Mouse (Mus musculus) adrenal gland, adult 2 months (tissue): ENCODE measurements around the gene Chil4. TPM values are rescaled to one million over a fixed set of nuclear protein-coding genes. Genes with fewer than 3 reads are reported as not detected.
"Not testable (repeated sequence)": the region's sequence is repeated elsewhere in the genome, so short reads cannot be mapped to it uniquely, and the experiment has no call there.

Experiments
- DNase-seq: peaks from one replicate; pipeline ENCODE4 v3.0.0; 2021
- long read RNA-seq: library from polyadenylated mRNA; stranded (forward); transcript quantifications from one replicate; pipeline ENCODE4 v2.0.0, GENCODE M21; 2021
- polyA plus RNA-seq: library from polyadenylated mRNA; depleted of rRNA; stranded (reverse); fragments of >200 nt; gene quantifications from 2 replicates; pipeline ENCODE4 v1.2.3, GENCODE M21; 2012; rRNA removed
- total RNA-seq, 2 experiments: library from RNA; stranded (reverse); gene quantifications; 2 replicates each; pipeline ENCODE4 v1.2.3; 2021

Chil4 gene
- total RNA-seq (not detected), polyA plus RNA-seq (not detected in 2 replicates)
- long read RNA-seq = 0 reads

DNA sequence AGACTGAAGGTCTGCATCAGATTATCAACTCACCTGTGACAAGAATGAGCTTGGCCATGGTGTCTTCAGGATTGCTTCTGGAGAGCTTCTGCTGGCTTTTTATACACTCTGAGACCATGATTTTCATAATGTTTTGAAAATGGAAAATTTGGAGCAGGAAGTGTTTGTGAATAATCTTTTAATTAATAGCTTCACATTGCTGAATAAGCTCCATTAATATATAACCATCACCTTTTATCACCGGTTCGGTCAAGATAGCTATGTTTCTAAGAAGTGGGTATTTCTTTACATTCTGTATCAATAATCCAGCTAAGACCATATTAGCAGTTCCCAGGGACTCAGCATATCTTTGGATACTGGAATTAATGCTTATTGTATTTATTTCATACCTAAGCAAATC, at the start of gene Chil4:
TSS of gene Chil4 (minus strand) at position 101 of the 400 bp plus-strand sequence.
- no peak for DNase-seq

DNA sequence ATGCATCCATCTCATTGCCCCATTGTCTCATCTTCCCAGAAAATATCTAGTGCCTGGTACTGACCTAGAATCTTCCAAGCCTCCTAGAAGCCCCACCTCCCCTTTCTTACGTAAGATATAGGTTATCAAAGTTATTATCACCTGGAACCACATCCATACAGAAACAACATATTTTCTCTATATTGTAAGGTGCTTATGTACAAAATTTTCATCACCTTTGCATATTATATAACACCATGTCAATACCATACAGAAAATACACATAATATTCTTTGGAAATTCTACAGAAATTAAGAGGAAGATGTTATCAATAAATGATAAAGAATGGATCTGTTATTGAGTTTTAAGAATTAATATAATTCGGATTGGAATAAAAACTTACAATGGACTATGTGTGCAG, 46.5 kb upstream of the Chil4 start:
- no peak for DNase-seq

DNA sequence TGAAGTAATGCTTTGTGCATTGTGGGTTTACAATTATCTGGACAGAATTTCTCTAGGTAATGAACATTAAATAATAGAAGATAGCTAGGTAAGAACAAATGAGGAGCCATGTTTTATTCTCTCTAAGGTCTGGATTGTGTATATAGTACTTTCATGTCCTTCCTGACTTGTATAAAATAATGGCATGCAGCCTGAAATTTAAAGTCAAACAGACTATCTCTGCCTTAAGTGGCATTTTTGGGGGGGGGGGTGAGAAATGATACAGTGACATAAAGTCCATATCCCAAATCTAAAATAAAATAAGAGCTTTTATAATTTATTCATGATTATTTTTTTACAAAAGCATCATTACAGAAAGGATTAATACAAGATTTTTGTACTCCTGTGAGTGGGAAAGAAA, 45.5 kb upstream of the Chil4 start:
- DNase-seq = no peak

DNA sequence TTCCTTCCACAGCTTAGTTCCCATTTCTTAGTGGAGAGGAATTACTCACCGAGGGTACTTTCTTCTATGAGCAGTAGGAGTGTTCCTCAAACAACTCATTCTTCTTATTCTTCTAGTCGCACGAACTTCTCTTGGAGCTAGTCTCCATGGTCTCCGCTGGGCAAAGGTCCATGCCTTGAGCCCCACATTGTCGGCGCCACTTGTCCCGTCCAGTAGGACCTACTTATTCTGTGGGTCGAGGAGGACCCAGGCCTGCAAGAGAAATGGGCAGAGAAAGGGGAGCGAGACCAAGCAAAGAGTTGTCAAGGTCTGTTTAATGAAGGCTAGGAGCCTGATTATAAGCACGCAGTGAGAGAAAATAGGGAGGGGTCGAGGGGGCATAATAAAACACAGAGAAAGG, 37.8 kb upstream of the Chil4 start:
- DNase-seq = not testable (repeated sequence)

DNA sequence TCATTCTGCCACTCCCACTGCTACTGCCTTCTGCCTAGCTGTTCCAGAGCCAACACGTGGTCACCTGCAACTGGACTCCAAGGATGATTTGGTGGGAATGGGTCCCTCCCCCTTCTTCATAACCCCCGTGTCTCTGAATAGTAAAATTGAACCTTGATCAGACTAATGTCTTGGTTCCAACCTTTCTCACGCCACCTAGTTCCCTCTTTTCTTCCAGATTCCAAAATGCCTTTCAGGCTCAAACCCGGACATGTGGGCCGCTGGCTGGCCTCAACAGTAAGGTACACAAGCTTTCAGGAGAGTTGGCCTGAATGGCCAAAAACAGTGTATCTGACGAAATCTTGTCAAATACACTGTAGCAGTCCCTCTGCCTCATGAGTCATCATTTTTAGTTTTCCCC, 33.4 kb upstream of the Chil4 start:
- no peak for DNase-seq

DNA sequence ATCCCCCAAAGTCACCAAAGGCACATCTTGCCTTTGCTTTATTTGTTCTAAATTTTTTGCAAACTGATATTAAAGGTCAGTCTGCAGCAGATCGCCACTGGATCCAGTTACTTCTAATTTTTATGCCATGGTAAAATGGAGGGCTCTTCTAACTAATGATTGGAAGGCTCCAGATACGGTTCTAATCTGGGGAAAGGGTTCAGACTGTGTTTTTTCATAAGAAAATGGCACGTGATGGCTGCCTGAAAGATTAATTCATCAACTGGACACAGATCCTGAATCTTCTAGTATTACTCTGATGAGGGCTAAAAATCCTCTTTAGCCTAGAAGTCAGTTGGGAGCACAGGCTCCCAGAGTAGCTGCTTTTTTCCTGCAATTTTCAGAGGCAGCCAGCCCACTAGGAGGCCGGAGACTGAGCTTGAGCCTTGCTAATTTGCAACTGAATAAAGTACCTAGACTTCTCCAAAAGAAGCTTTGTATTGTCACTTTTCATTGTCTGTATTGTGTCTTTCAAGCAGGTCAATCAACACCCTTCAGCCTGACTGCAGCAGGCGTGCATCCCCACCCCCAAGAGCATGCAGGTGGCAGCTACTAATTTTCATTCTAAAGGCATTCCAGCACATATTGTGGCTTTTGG, 31.6 kb upstream of the Chil4 start:
- not testable (repeated sequence) for DNase-seq

DNA sequence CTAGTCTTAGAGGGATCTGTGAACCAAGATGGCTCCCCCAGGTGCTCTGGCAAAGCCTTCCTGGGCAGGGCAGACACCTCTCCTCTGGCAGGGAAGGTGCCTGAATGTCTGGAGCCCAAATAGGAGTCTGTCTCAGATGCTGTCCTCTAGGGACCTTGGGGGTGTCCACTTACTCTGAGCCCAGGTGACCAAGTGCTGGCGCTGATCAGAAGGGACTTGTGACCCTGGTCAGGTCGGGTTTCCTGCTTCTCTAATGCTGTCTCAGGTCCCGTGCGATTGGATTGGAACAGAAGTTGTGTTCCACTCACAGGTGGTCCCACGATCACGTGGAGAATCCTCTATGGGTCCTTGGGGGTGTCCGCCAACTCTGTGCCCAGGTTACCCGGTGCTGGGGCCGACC, 28.1 kb upstream of the Chil4 start:
- DNase-seq = not testable (repeated sequence)

DNA sequence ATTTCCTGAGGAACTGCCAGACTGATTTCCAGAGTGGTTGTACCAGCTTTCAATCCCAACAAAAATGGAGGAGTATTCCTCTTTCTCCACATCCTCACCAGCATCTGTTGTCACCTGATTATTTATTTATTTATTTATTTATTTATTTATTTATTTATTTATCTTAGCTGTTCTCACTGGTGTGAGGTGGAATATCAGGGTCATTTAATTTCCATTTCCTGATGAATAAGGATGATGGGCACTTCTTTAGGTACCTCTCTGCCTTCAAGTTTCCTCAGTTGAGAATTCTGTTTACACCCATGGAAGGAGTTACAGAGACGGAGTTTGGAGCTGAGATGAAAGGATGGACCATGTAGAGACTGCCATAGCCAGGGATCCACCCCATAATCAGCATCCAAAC, 20.9 kb upstream of the Chil4 start:
- DNase-seq = not testable (repeated sequence)

DNA sequence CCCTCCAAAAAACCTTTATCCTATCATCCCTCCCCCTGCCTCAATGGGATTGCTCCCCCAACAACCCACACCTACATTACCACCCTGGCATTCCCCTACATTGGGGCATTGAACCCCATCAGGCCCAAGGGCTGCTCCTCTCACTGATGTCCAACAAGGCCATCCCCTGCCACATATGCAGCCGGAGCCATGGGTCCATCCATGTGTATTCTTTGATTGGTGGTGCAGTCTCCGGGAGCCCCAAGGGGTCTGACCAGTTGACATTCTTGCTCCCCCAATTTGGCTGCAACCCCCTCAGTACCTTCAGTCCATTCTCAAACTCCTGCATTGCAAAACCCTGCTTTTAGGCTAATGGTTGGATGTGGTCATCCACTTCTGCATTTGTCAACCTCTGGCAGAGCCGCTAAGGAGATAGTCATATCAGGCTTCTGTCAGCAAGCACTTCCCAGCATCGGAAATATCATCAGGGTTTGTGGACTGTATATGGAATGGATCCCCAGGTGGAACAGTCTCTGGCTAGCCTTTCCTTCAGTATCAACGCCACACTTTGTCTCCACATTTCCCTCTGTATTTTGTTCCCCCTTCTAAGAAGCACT, 20.0 kb upstream of the Chil4 start:
- no peak for DNase-seq

DNA sequence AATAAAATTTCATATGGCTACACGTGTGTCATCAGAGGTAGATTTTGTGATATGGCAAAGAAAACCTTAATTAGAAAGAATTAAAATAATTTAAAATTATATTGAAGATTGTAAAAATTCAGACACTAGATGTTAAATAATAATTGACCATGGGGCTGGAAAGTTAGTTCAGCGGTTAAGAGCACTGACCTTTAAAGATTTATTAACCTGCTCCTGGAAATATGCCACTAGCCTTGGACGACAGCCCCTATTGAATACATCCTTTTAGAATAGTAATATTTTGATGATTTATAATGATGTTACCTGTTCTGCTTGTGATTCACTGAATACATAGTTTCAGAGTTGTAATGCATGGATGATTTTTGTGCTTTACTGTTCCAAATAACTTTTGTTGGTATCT, 4.1 kb upstream of the Chil4 start:
- DNase-seq = not testable (repeated sequence)

DNA sequence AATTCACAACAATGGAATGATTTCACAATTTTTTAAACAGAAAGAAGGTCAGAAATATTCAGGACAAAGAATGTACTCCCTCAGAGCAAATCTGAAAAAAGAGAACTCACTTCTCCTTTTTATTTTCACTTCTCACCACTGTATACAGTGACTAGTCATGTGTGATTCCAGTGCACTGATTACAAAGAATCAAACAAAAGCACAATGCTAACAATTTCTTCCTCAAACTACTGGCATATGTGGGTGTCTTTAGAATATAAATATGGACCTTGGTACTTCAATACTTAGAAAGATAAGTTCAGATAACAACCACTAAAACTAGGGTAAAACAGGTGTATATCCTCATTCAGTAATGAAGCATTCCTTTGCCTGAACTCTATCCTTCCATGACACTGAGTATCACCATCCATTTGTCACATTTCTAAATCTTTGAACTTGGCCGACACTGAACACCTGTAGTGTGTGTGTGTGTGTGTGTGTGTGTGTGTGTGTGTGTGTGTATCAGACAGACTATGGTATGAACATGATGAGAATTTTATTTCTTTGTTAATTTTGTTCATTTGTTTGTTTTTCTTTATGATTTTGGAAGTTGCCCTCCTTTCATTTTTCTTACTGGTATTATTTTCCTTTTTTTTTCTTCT, 2.4 kb upstream of the Chil4 start:
- no peak for DNase-seq

DNA sequence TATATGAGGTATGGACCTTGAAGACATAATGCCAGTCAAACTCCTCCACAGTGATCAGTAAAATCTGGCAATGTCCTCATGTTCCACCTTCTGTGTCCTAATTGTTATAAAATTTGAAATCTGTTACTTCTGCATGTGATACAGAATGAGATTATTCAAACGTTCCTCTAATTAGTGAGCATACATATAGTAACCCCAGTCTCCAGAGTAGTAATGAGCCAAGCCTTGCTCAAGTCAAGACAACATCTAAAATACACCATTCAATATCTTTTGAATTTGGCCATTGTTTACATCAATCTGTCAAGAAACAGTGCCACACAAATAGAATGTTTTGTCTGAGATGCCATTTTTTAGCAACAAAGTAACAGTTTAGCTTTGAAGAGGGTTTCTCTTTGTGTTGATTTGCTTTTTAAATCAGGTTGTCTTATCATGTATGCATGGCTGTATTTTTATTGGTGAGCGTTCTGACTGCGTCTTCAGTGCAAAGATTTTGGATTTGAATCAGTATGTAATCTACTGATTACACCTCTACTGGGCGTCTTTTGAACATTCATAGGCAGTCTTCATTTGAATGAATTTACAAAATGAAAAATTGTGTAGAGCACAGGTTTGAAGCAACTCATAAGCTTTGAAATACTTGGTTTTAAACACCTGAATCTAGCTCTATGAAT, 888 bp downstream of the Chil4 start:
- not testable (repeated sequence) for DNase-seq

DNA sequence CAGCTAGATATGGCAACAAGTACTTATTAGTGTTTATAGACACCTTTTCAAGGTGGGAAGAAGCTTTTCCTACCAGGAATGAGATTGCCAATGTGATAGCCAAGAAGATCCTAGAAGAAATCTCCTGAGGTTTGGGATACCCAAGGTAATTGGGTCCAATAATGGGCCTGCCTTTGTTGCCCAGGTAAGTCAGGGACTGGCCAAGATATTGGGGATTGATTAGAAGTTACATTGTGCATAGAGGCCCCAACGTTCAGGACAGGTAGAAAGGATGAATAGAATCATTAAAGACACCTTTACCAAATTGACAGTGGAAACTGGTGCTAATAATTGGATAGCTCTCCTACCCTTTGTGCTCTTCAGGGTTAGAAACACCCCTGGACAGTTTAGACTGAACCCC, 21.3 kb downstream of the Chil4 start:
- DNase-seq = not testable (repeated sequence)

DNA sequence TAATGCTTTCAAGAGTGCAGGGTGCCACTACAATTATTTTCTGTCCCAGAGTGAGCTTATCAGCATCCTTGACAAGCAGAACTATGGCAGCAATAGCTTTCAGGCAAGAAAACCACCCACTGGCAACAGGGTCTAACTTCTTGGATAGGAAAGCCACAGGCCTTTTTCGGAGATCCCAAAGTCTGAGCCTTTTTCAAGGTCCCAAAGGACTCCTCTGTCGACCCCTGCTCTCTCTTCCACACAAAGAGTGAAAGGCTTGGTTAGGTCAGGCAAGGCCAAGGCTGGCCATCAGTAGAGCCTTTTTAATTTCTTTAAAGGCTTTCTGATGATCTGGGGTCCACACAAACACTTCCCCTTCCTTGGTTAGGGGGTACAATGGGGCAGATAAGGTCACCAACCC, 22.1 kb downstream of the Chil4 start:
- not testable (repeated sequence) for DNase-seq

DNA sequence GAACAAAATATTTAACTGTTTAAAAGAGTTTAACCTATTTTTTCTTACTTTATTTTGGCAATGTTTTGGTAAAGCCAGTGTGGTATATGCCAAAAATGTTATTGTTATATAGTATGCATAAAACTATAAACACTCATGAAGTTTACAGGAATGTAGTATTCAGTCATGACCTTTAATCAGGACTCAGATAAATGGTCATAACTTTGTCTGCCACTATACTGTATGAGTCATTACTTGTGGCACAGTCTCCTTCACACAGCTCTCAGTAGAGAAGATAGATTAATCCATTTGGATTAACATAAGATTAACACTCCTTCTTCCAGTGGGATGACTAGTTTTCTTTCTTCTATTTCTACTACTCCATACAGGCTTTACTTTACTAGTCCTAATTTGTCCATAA, 23.0 kb downstream of the Chil4 start:
- no peak for DNase-seq

DNA sequence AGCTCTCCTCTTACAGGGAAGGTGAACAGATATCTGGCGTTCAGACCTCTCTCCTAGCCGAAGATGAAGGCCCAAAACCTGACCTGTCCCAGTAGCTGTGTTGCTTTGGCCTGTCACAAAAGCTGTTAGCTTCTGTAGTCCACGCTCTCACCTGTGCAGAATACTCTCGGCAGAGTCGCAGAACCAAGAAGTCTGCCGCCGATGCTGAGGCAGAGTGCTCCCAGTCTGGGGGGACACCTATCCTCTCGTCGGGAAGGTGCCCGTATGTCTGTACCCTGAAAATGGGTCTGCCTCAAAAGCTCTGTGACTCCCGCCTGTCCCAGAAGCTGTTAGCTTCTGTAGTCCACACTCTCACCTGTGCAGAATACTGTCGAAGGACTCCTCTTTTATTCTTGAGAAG, 23.8 kb downstream of the Chil4 start:
- DNase-seq = no peak

DNA sequence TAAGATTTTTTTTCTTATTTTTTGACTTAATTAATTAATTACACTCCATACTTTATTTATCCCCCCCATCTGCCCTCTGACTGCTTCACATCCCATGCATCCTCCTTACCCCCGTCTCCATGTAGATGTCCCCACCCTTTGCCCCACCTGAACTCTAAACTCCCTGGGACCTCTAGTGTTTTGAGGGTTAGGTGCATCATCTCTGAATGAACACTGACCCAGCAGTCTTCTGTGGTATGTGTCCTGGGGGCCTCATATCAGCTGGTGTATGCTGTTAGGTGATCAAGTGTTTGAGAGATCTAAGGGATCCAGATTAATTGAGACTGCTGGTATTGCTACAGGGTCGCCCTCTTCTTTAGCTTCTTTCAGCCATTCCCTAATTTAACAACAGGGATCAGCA, 31.3 kb downstream of the Chil4 start:
- no peak for DNase-seq

DNA sequence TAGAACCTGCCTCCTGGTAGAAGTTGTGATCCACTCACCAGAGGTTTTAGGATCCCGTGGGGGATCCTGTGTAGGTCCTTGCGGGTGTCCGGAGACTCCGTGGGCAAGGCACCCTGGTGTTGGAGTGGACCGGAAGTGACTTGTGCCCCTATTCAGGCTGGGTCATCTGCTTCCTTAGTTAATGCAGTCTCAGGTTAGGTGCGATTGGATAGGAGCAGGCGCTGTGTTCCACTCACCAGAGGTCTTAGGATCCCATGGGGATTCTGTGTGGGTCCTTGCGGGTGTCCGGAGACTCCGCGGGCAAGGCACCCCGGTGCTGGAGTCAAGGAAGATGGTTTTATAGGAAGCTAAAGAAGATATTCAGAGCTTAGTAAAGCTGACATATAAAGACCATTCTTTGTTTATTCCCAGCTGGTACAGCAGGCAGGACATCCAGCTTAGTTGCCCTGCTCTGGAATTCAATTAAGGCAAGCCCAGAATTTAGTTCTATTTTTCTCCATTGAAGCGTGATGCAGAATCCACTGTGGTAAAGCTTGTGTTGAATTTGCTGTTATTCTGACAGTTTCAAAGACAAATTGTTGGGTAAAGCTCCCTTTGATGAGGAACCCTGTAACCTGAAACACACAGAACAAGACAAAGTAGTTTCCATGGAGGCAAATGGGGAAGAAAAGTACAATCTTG, 41.7 kb downstream of the Chil4 start:
- DNase-seq = no peak

DNA sequence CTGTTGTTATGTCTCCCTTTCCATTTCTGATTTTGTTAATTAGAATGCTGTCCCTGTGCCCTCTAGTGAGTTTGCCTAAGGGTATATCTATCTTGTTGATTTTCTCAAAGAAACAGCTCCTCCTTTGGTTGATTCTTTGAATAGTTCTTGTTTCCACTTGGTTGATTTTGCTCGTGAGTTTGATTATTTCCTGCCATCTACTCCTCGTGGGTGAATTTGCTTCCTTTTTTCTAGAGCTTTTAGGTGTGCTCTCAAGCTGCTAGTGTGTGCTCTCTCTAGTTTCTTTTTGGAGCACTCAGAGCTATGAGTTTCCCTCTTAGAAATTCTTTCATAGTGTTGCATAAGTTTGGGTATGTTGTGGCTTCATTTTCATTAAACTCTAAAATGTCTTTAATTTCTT, 44.3 kb downstream of the Chil4 start:
- DNase-seq = not testable (repeated sequence)

DNA sequence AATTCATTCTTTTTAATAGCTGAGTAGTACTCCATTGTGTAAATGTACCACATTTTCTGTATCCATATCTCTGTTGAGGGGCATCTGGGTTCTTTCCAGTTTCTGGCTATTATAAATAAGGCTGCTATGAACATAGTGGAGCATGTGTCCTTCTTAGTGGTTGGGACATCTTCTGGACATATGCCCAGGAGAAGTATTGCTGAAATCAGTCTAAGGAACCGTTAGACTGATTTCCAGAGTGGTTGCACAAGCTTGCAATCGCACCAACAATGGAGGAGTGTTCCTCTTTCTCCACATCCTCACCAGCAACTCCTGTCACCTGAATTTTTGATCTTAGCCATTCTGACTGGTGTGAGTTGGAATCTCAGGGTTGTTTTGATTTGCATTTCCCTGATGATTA, 46.8 kb downstream of the Chil4 start:
- DNase-seq = peak; percentile 14

DNA sequence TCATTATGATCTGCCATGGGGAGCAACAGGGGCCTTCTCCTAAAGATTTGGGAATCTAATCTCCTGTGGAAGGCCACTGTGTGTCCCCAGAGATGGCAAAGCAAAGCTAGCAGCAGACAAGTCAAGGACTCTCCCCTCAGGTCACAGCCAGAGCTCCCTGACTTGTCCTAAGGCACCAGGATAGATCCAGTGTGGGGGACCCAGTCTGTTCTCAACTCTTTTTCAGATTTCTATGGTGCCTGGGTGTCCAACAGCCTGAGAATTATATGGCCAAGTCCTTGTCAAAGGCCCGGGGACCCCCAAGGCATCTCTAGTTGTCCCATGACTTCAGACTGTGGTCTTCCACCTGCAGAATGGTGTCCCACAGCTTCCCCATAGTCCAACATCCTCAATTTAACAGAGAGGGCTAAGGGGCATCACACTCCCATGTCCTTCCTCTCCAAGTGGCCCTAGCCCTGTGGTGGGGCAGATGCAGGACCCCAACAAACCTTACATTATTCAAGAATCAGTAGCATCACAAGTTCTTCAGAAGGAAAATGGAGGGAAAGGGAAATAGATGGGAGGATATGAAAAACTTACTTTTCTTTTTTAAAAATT, 48.1 kb downstream of the Chil4 start:
- no peak for DNase-seq

DNA sequence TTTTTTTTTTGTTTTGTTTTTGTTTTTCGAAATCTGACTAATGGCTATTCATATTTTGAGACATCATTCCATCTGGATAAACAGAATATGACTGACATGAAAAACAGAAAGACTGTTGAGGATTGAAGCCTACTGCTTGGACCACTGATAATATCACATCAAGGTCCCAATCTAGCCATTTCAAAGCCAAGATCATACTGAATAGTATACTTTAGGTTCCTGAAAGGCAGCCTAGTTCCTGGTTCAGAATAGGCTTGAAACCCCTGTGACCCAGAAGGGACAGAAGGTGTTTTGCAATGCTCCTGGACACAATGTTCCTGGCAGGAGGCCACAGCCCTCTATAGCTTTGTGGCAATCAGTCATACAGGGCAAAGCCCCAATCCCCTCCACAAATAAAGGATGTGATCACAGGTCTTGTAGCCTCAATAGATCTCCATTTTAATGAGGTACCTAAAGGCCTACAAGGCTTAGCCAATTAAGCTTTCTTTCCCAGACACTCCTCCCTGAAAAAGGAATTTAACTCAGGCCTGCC, 48.7 kb downstream of the Chil4 start:
- peak; percentile 35 for DNase-seq
